Mouse (Mus musculus) E14TG2a.4 (cell line): ENCODE data around the gene Ifngr2.

ENCODE experiments used
- CTCF ChIP-seq: conservative IDR thresholded peaks from 2 replicates; pipeline ENCODE4 v1.5.1; 2014; ENCODE audit warnings: low read length
- NANOG ChIP-seq: IDR thresholded peaks from 2 replicates; pipeline ENCODE4 v1.6.1; 2014; ENCODE audit warnings: borderline replicate concordance, low read length, mixed read lengths
- POU5F1 ChIP-seq: IDR thresholded peaks from 2 replicates; pipeline ENCODE4 v1.6.1; 2014; ENCODE audit warnings: low read length, borderline replicate concordance

DNA sequence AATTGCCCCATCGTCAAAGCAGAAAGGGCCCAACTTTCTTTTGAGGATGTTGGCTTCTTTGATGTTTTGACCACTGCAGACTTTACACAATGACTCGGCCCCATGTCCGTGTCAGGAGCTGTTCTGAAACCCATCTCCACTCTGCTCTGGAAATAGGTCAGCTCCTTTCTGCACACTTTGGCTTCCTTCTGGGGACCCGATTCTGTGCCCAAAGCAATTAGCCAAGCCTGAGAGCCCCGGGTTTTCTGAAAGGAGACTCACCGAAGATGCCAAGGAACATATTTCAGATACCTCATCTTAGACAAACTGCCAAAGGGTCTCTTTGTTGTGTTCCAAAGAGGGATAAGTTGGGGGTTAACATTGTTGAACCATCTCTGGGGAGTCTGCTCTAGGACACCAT, 67.7 kb downstream of the Ifngr2 start:
- TF ChIP-seq CTCF, result no peak
- no peak for TF ChIP-seq POU5F1
- no peak for TF ChIP-seq NANOG
